Mouse (Mus musculus) heart, embryonic 13.5 days (tissue): Measurements from ENCODE around the gene Marcksl1. TPM values are rescaled to one million over a fixed set of nuclear protein-coding genes. Genes with fewer than 3 reads are reported as not detected.

ENCODE experiments used
- ATAC-seq: fragments of 200-750 bp; cut with Nextera tagmentation; 2 replicates; pipeline ENCODE4 v1.8.0; 2017; ENCODE audit warnings: moderate TSS enrichment; ENCODE audit not compliant: insufficient number of reproducible peaks, low FRiP score, low TSS enrichment; ENCODE audit errors: extremely low read depth
- H3K27ac ChIP-seq: fragments of 300-500 bp; sonication (generic); replicated peaks from 2 replicates; pipeline ENCODE4 v1.5.1; 2015; ENCODE audit warnings: moderate library complexity, mild to moderate bottlenecking, inconsistent platforms
- H3K27me3 ChIP-seq: fragments of 300-500 bp; sonication (generic); replicated peaks from 2 replicates; pipeline ENCODE4 v1.6.1; 2015; ENCODE audit warnings: mild to moderate bottlenecking, inconsistent platforms
- H3K36me3 ChIP-seq: fragments of 300-500 bp; sonication (generic); 2 replicates; pipeline ENCODE4 v1.6.1; 2015; ENCODE audit warnings: mild to moderate bottlenecking, inconsistent platforms
- H3K4me1 ChIP-seq: fragments of 300-500 bp; sonication (generic); 2 replicates; pipeline ENCODE4 v1.6.1; 2015; ENCODE audit warnings: inconsistent platforms
- H3K4me2 ChIP-seq: fragments of 300-500 bp; sonication (generic); 2 replicates; pipeline ENCODE4 v1.6.1; 2015; ENCODE audit warnings: inconsistent platforms, mild to moderate bottlenecking, moderate library complexity
- H3K4me3 ChIP-seq: fragments of 300-500 bp; sonication (generic); 2 replicates; pipeline ENCODE4 v1.5.1; 2015; ENCODE audit warnings: moderate library complexity, mild to moderate bottlenecking, inconsistent platforms
- H3K9ac ChIP-seq: fragments of 300-500 bp; sonication (generic); 2 replicates; pipeline ENCODE4 v1.6.1; 2015; ENCODE audit warnings: inconsistent platforms, mild to moderate bottlenecking, moderate library complexity
- H3K9me3 ChIP-seq: fragments of 300-500 bp; sonication (generic); 2 replicates; pipeline ENCODE4 v1.6.1; 2016; ENCODE audit warnings: inconsistent platforms
- WGBS: fragments of 180-500 bp; shearing (Covaris S2); methylation state at CpG from one replicate; pipeline ENCODE4 v1.1.7; 2015; ENCODE audit warnings: mixed read lengths; 5-methylcytosine and 5-hydroxymethylcytosine counted together
- polyA plus RNA-seq: library from polyadenylated mRNA; unstranded; fragments of >200 nt; fragmentation: Nextera tagmentation; extraction: Ambion mirVana; gene quantifications from 2 replicates; pipeline ENCODE4 v1.2.1, GENCODE M21; 2015

Marcksl1 gene
- polyA plus RNA-seq, result 383 and 399 TPM in 2 replicates

DNA sequence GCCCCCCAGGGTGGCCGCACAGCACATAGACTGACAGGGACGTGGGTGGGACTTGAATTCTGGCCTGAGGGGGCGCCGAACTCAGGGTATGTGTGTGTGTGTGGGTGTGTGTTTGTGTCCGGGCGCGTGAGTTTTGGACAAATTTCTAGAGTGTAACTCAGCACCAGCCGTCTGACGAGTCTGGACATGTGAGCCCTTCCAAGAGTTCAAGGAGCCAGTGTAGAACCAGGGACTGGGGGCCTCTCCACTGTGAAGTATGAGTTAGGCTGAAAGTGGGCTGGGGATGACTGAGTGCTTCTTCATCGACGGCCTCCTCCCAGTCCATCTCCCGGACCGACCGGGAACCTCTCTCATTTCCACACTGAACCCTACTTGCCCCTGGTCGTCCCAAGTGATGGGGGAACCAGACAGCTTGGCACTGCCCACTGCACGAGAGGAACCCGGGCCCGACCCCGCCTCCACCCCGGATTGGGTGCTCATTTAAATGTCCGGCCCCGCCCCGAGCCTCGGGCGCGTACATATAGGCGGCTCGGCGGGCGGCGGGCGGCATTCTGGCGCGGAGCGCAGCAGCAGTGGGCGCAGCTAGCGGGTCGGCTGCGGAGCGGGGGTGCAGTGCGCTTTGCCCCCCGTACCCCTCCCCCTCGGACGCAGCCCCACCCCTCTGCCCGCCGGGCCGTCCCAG lies at the start of gene Marcksl1:
TSS of gene Marcksl1 (plus strand) at position 496 of the 682 bp plus-strand sequence.
- Histone ChIP-seq H3K4me2 (peak within 1 kb of the TSS; percentile 71), H3K27me3 (no peaks in the 10 kb centered on the region), H3K9me3 (no peaks in the 10 kb centered on the region), H3K36me3 (peaks cover 35% of the 10 kb centered on the region), H3K9ac (peak within 1 kb of the TSS; percentile 100), H3K27ac (peak within 1 kb of the TSS; percentile 95), H3K4me1 (peaks cover 57% of the 10 kb centered on the region), H3K4me3 (peak within 1 kb of the TSS; percentile 99)
- ATAC-seq, result peak; percentile 74; the same call in 1 of the 2 replicates
- 4% methylated on average over 47 of the region's 47 CpGs for WGBS

DNA sequence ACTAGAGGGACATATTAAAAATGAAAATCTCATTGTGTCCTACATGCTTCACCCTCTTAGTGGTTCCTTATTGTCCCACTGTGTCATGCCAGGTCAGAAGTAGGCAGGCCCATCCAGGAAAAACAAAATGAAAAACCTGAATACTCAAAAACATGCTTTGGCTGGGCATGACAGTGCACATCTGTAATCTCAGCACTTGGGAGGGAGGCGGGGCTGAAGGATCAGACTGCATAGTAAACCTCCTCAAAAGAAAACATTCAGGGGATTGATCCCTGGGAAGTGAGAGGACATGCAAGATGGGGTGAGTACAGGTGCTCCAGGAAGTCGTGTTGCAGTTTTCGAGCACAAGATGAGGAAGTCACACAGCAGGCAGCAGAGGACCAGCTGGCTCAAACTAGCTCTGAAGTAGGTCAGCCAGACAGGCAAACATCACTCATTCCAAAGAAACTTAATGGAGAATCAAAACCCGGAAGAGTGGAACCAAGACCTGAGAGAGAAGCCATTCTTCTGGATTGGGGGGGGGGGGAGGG lies 49.0 kb upstream of the Marcksl1 start:
- H3K4me2 ChIP-seq, result peak overlapping the region; percentile 79
- ATAC-seq, result no peak
- H3K27me3 ChIP-seq, result no peaks in the 10 kb centered on the region
- WGBS, result 76% methylated on average over 4 of the region's 4 CpGs
- H3K27ac ChIP-seq, result 0 out of 2 replicates have a peak overlapping the region, but pooled peaks have one; percentile 28
- peaks cover 26% of the 10 kb centered on the region for H3K4me1 ChIP-seq
- H3K4me3 ChIP-seq, result no peak overlapping the region
- H3K36me3 ChIP-seq, result peaks cover 62% of the 10 kb centered on the region
- H3K9ac ChIP-seq, result no peak overlapping the region
- H3K9me3 ChIP-seq, result no peaks in the 10 kb centered on the region

DNA sequence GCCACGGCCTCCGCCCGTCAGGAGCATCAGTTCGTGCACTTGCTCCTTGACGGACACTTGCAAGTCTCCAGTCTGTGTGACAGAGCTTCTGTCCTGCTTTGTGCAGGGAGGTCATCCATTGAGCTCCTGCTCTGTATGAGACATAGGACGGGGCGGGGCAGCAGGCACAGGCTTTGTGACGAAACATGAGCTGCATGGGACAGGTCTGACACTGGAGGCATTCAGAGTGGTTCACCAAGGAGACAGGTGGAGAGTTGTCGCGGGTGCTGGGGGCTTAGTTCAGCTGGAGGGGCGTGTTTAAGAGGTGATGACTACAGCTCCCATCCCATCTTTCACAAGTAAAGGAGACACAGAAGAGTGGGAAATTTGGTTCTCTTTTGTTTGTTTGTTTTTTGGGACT lies 37.3 kb upstream of the Marcksl1 start:
- no peaks in the 10 kb centered on the region for H3K9me3 ChIP-seq
- H3K36me3 ChIP-seq, result peaks cover 96% of the 10 kb centered on the region
- H3K9ac ChIP-seq, result no peak overlapping the region
- H3K4me2 ChIP-seq, result no peak overlapping the region
- no peak for ATAC-seq
- no peak overlapping the region for H3K4me3 ChIP-seq
- 88% methylated on average over 11 of the region's 11 CpGs for WGBS
- no peaks in the 10 kb centered on the region for H3K27me3 ChIP-seq
- H3K27ac ChIP-seq, result no peak overlapping the region
- no peaks in the 10 kb centered on the region for H3K4me1 ChIP-seq

DNA sequence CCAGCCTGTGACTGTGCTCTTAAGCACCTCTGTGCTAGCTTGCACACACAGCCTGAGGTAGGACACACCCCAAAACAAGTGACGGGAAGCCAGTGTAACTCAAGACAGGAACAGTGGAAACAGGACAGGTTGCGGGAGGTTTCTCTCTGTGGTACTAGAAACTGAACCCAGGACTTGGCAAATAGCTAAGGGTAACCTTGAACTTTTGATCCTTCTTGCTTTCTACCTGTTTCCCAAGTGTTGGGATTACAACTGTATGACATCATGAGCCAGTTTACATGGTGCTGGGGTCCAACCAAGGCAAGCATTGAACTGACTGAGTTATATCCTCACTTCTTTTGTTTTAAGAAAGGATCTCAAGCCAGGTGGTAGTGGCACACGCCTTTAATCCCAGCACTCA lies 33.5 kb upstream of the Marcksl1 start:
- ATAC-seq, result no peak
- Histone ChIP-seq H3K27ac (no peak overlapping the region), H3K4me1 (no peaks in the 10 kb centered on the region), H3K4me3 (no peak overlapping the region), H3K27me3 (no peaks in the 10 kb centered on the region), H3K4me2 (no peak overlapping the region), H3K9me3 (no peaks in the 10 kb centered on the region), H3K36me3 (peaks cover 96% of the 10 kb centered on the region), H3K9ac (no peak overlapping the region)
- WGBS, result 93% methylated on average over 3 of the region's 3 CpGs

DNA sequence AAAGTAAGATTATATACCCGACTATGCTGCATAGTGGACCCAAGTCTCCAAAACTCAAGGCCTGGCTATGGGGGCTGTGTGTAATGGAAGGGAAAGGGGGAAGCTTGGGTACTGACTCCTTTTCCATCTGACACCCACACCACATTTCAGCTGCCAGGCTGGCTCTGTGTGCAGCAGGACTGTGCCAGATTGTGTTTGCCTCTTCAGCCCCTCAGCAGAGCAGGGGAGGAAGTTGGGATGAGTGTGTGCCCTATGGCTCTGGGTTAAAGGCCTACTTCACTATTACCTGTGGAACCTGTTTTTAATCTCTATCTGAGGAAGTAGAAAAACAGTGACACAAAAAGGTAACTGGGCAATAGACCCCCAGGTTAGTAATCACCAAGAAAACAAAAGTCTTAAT lies 32.3 kb upstream of the Marcksl1 start:
- Histone ChIP-seq H3K9ac (no peak overlapping the region), H3K9me3 (no peaks in the 10 kb centered on the region), H3K36me3 (peaks cover 97% of the 10 kb centered on the region), H3K4me1 (no peaks in the 10 kb centered on the region), H3K4me3 (no peak overlapping the region), H3K4me2 (no peak overlapping the region), H3K27me3 (no peaks in the 10 kb centered on the region), H3K27ac (no peak overlapping the region)
- ATAC-seq, result no peak
- WGBS, result 77% methylated on average over 1 of the region's 1 CpGs

DNA sequence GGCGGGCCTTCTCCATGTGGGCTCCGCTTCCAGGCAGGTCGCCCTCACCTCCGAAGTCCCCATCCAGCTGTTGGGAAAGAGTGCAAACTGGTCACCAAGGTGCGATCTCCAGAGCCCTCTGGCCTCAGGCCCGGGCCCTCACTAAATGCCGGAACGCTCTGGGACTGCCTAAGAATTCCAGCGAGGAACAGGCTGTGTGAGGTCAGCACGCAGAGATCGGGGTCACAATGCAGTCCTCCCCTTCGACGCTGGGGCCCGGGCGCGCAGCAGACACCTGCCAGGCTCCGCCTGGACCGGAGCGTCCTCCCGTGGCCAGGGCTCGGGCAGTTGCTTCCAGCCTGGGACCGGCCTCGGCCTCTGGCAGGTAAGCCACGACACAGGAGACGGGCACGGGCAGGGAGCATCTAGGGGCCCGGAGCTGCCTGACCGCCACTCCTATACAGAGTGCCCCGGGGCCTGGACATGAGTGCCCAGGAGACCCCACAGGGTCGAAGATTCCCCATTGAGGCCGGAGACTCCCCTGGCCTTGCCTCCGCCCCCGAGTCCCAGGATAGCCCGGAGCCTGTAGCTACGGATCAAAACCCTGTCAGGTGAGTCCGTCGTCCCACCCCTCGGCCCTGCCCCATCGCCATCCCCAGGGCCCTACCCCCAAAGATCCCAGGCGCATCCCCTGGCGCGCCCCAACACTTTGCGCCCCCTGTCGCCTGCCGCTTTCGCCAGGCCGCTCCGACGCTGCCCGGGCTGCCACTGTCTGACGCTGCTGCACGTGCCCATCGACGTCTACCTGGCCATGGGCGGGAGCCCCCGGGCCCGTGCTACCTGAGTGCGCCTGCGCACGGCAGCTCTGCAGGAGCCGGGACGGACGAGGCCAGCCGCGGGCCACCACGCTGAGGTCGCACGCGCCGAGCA lies 22.2 kb upstream of the Marcksl1 start, which contains the start of the genes Tssk3 and Fam229a:
TSS of gene Tssk3 (minus strand) at position 51 of the 909 bp plus-strand sequence.
TSS of gene Fam229a (plus strand) at position 219 of the 909 bp plus-strand sequence.
- peaks cover 33% of the 10 kb centered on the region for H3K36me3 ChIP-seq
- H3K9ac ChIP-seq, result peak within 1 kb of the TSS; percentile 72
- peaks cover 26% of the 10 kb centered on the region for H3K4me1 ChIP-seq
- 4% methylated on average over 70 of the region's 70 CpGs for WGBS
- no peak for ATAC-seq
- peaks cover 43% of the 10 kb centered on the region for H3K27me3 ChIP-seq
- H3K27ac ChIP-seq, result no peak within 1 kb of the TSS
- peak within 1 kb of the TSS; percentile 51 for H3K4me3 ChIP-seq
- peak within 1 kb of the TSS; percentile 76 for H3K4me2 ChIP-seq
- H3K9me3 ChIP-seq, result no peaks in the 10 kb centered on the region

DNA sequence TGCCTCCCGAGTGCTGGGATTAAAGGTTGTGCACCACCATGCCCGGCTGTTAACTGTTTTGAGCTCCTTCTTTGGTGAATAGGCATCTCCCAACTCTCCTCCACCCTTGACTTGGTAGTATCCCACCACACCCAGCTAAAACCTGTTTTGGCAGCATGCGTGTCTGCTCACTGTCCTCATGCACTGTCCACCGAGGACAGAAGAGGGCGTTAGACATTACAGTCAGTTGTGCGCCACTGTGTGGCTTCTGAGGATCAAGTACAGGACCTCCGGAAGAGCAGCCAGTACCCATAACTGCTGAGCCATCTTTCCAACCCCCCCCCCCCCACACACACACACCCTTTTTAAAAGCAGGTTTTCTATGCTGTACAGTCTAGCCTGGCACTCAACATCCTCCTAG lies 18.7 kb upstream of the Marcksl1 start:
- H3K4me2 ChIP-seq, result no peak overlapping the region
- H3K4me3 ChIP-seq, result no peak overlapping the region
- 57% methylated on average over 7 of the region's 7 CpGs for WGBS
- peaks cover under 1% of the 10 kb centered on the region for H3K36me3 ChIP-seq
- H3K27ac ChIP-seq, result peak overlapping the region; percentile 85
- no peak for ATAC-seq
- H3K4me1 ChIP-seq, result peaks cover 47% of the 10 kb centered on the region
- no peaks in the 10 kb centered on the region for H3K9me3 ChIP-seq
- no peak overlapping the region for H3K9ac ChIP-seq
- peaks cover 36% of the 10 kb centered on the region for H3K27me3 ChIP-seq

DNA sequence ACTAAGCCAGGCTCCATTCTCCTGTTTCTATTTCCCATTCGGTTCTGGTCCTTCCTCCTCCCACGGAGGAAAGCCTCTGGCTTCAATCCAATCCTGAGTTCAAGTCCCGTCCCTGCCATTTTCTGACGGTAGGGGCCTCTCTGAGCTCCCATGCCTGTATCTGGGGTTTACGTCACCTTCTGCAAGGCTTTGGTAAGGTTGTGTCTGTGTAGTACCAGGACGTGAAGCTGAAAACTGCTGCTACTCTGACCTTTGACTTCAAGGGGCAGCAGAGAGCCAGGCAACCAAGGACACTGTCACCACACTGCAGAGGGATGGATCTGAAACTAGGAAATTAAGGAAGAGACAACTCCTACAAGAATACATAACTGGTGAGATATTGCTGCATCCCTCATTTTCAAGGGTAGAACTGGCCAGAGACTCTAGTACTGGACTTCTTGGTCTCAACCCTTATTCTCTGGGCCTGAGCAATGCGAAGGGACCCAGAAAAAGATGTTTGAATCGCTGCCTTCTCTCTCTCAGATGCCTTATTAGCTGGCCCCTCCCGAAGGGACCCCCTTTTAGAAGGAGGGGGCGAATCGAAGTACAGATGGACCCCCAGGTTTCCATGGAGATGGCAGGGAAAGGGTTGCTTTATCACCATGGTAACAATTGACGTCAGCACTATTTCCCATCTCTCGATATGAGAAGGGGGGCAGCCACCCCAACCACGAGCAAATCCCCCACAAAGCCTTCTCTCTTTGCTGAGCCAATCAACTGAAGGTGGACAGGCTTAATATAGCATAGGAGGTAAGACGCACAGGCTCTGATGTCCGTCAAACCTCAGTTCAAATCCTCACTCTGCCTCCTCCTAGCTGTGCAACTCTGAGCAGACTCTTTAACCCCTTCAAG lies 17.5 kb upstream of the Marcksl1 start:
- H3K4me3 ChIP-seq, result no peak overlapping the region
- H3K9me3 ChIP-seq, result no peaks in the 10 kb centered on the region
- peak overlapping the region; percentile 85 for H3K27ac ChIP-seq
- no peak overlapping the region; the same call in 1 of the 2 replicates for H3K9ac ChIP-seq
- ATAC-seq, result no peak
- H3K4me1 ChIP-seq, result peaks cover 53% of the 10 kb centered on the region
- H3K4me2 ChIP-seq, result peak overlapping the region; percentile 0; the same call in 1 of the 2 replicates
- no peaks in the 10 kb centered on the region for H3K36me3 ChIP-seq
- H3K27me3 ChIP-seq, result peaks cover 23% of the 10 kb centered on the region
- 25% methylated on average over 16 of the region's 16 CpGs for WGBS

DNA sequence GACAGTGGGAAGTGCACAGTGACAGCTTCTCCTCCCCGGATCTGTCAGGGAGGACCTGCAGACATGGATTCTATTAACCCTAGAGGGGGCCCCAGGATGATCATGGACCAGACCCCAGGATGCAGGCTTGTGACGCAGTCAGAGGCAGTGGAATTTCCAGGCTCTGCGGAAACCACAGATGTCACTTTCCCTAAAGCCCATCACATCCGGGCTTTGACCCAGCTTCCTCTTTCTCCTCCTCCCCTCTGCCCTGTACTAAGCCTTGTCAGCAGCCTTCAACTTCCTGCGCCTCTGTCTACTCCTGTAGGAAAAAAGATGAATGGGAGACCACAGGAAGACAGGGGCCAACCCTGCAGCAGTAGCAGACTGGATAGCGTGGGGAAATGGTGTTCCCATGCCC lies 16.8 kb upstream of the Marcksl1 start:
- Histone ChIP-seq H3K27me3 (peaks cover 16% of the 10 kb centered on the region), H3K9ac (no peak overlapping the region; the same call in 1 of the 2 replicates), H3K9me3 (no peaks in the 10 kb centered on the region), H3K27ac (peak overlapping the region; percentile 85), H3K4me2 (peak overlapping the region; percentile 0; the same call in 1 of the 2 replicates), H3K36me3 (no peaks in the 10 kb centered on the region), H3K4me1 (peaks cover 50% of the 10 kb centered on the region), H3K4me3 (no peak overlapping the region)
- ATAC-seq, result no peak
- WGBS, result 27% methylated on average over 6 of the region's 6 CpGs

DNA sequence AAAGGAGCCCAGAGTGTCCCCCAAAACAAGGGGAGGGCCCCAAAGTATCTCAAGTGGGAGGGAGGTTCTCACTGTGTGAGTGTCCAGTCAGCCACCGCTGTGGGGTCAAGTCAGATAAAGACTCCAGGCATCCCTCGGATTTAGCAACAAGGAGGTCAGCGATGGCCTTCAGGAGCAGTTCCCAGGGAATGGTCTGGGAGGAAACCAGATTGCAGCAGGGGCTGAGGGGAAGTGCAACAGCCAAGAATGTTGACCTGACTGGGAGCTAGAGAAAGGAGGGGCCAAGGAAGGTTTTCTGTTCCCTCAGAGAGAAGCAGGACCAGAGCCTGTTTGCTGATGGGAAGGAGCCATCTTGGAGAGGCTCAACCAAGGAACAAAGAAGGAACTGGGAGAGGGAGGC lies 14.4 kb upstream of the Marcksl1 start:
- H3K9ac ChIP-seq, result no peak overlapping the region
- no peak overlapping the region for H3K4me3 ChIP-seq
- ATAC-seq, result no peak
- no peak overlapping the region for H3K4me2 ChIP-seq
- H3K36me3 ChIP-seq, result no peaks in the 10 kb centered on the region
- peaks cover 69% of the 10 kb centered on the region for H3K4me1 ChIP-seq
- H3K9me3 ChIP-seq, result no peaks in the 10 kb centered on the region
- no peaks in the 10 kb centered on the region for H3K27me3 ChIP-seq
- 13% methylated on average over 3 of the region's 3 CpGs for WGBS
- peak overlapping the region; percentile 96 for H3K27ac ChIP-seq
